Mouse (Mus musculus): ENCODE measurements around the gene Rhbdl2.

DNA sequence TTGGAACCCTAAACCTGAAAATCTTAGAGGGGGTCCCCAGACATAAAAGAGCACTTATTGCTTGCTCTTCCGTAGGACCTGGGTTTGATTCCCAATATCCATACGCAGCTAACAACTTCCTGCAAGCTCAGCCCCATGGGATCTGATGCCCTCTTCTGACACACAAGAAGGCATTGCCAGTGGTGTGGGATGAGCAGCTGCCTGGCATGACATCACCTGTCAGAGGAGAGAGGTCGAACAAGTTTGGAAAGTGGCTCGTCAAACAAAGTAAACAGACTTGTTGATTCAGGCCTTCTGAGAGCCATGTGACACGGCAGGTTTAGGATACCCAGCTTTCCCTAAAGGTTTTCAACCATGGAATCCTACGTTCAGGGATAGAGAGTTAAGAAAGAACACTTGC lies 22.6 kb upstream of the Rhbdl2 start:
- TF ChIP-seq GATA1 (IDR thresholded peaks at IDR 0.05; ENCODE audit: borderline replicate concordance, low read length) (no peak), FLI1 (IDR thresholded peaks at IDR 0.05; ENCODE audit: low read length) (no peak)
